In genomic region chr10:53420069-53420468, GRCm38 (mm10) we compare ENCODE assay signal across 22 mouse cellular contexts. TPM values are rescaled to one million over a fixed set of nuclear protein-coding genes. Genes with fewer than 3 reads are reported as not detected.
DNase-seq lines count a peak whose midpoint lies in the region; ATAC-seq and TF ChIP-seq lines count a peak whose summit lies in the region.
"Had no signal": no experiment of that assay in that cellular context is flagged by ENCODE, and none has a peak within 500 bp of the region (broad histone marks: within the 10 kb centered on the region; RNA-seq: fewer than 3 reads in every experiment).

No protein-coding gene starts in this region.

- 0 out of 2 replicates have a peak, but pooled peaks have one; percentile 29 for ATAC-seq in limb, embryonic 13.5 days (ENCODE audit: low FRiP score, low read depth)
- no peak for ATAC-seq in midbrain, embryonic 14.5 days (ENCODE audit: low FRiP score, low TSS enrichment)
- ATAC-seq: activated CD4-positive, CD25-positive, alpha-beta regulatory T cell, adult 4 months; forebrain, embryonic 13.5 days; forebrain, embryonic 15.5 days; Patski had no signal

- no peak overlapping the region for H3K9ac ChIP-seq in limb, embryonic 13.5 days
- no peak overlapping the region for H3K9ac ChIP-seq in midbrain, embryonic 14.5 days (replicated peaks; ENCODE audit: low read length)
- H3K9ac ChIP-seq: embryonic facial prominence, embryonic 12.5 days; forebrain, embryonic 13.5 days; forebrain, embryonic 15.5 days had no signal

- peaks cover 37% of the 10 kb centered on the region for H3K4me1 ChIP-seq in limb, embryonic 13.5 days
- H3K4me1 ChIP-seq in limb, embryonic 10.5 days = peaks cover 28% of the 10 kb centered on the region
- H3K4me1 ChIP-seq in midbrain, embryonic 14.5 days (ENCODE audit: control insufficient read depth, insufficient read depth, low read length) = no peaks in the 10 kb centered on the region
- H3K4me1 ChIP-seq: forebrain, embryonic 13.5 days; forebrain, embryonic 15.5 days had no signal

- intact Hi-C loops in gastrocnemius, adult 2 months (cut with DNase I) = no loop called here

- no peak for TF ChIP-seq CTCF in gastrocnemius, adult 2 months (IDR thresholded peaks at IDR 0.05)

- no peaks in the 10 kb centered on the region for H3K9me3 ChIP-seq in limb, embryonic 13.5 days
- H3K9me3 ChIP-seq in limb, embryonic 10.5 days (replicated peaks) = no peaks in the 10 kb centered on the region
- H3K9me3 ChIP-seq in midbrain, embryonic 14.5 days (ENCODE audit: control insufficient read depth, low read length) = no peaks in the 10 kb centered on the region
- H3K9me3 ChIP-seq: embryonic facial prominence, embryonic 10.5 days; embryonic facial prominence, embryonic 12.5 days; forebrain, embryonic 13.5 days; forebrain, embryonic 15.5 days; G1E had no signal

- no peak overlapping the region for H3K4me2 ChIP-seq in limb, embryonic 13.5 days (replicated peaks)
- no peak overlapping the region for H3K4me2 ChIP-seq in midbrain, embryonic 14.5 days (ENCODE audit: low read length)
- H3K4me2 ChIP-seq: embryonic facial prominence, embryonic 12.5 days; forebrain, embryonic 13.5 days; forebrain, embryonic 15.5 days had no signal

- H3K4me3 ChIP-seq in gastrocnemius, adult 2 months = no peak overlapping the region
- H3K4me3 ChIP-seq in limb, embryonic 13.5 days = no peak overlapping the region
- H3K4me3 ChIP-seq in limb, embryonic 10.5 days = no peak overlapping the region
- H3K4me3 ChIP-seq in midbrain, embryonic 14.5 days (replicated peaks; ENCODE audit: low read depth, low read length) = no peak overlapping the region
- H3K4me3 ChIP-seq: embryonic facial prominence, embryonic 10.5 days; embryonic facial prominence, embryonic 12.5 days; forebrain, embryonic 13.5 days; forebrain, embryonic 15.5 days had no signal

- peak overlapping the region; percentile 91 for H3K27ac ChIP-seq in gastrocnemius, adult 2 months
- H3K27ac ChIP-seq in limb, embryonic 13.5 days = no peak overlapping the region
- H3K27ac ChIP-seq in limb, embryonic 10.5 days = no peak overlapping the region
- H3K27ac ChIP-seq in midbrain, embryonic 14.5 days (replicated peaks; ENCODE audit: low read depth, low read length) = no peak overlapping the region
- H3K27ac ChIP-seq: embryonic facial prominence, embryonic 10.5 days; embryonic facial prominence, embryonic 12.5 days; forebrain, embryonic 13.5 days; forebrain, embryonic 15.5 days had no signal

- H3K36me3 ChIP-seq in limb, embryonic 13.5 days = no peaks in the 10 kb centered on the region
- H3K36me3 ChIP-seq in limb, embryonic 10.5 days = no peaks in the 10 kb centered on the region
- no peaks in the 10 kb centered on the region for H3K36me3 ChIP-seq in midbrain, embryonic 14.5 days (ENCODE audit: control insufficient read depth, insufficient read depth, low read length)
- H3K36me3 ChIP-seq: embryonic facial prominence, embryonic 10.5 days; embryonic facial prominence, embryonic 12.5 days; forebrain, embryonic 15.5 days; G1E had no signal

- no peaks in the 10 kb centered on the region for H3K27me3 ChIP-seq in limb, embryonic 13.5 days
- H3K27me3 ChIP-seq in limb, embryonic 10.5 days (ENCODE audit: low read depth, poor library complexity, severe bottlenecking) = no peaks in the 10 kb centered on the region
- H3K27me3 ChIP-seq in midbrain, embryonic 14.5 days (ENCODE audit: control insufficient read depth, insufficient read depth, low read length) = no peaks in the 10 kb centered on the region
- H3K27me3 ChIP-seq: CH12.LX; embryonic facial prominence, embryonic 12.5 days; forebrain, embryonic 13.5 days; forebrain, embryonic 15.5 days; Patski had no signal

- DNase-seq in gastrocnemius, adult 2 months = no peak
- no peak for DNase-seq in gastrocnemius, postnatal 4 days (ENCODE audit: low spot score in 2 of 2)
- no peak for DNase-seq in limb, embryonic 10.5 days (ENCODE audit: low spot score)
- DNase-seq in midbrain, embryonic 14.5 days = no peak
- DNase-seq: adrenal gland, adult 8-10 months; adrenal gland, postnatal 14 days; adrenal gland, postnatal 36 days; B cell, adult 2 months; cerebellum, adult 11-12 months; cerebellum, adult 2 months; cerebellum, adult 9-10 months; cerebellum, postnatal 10 days; cerebellum, postnatal 25 days had no signal

RNA-seq across cellular contexts. Expression of gene Cep85l, which starts 40.3 kb away (rescaled TPM):
- 10 to 100 TPM; 45.6 to 62.4 TPM for total RNA-seq in gastrocnemius, adult 2 months (2021)
- total RNA-seq in gastrocnemius, postnatal 4 days (2021) = 10 to 100 TPM; 35.9 to 43.5 TPM
- 7.6 and 8.5 TPM in 2 replicates for polyA plus RNA-seq in limb, embryonic 13.5 days (2015; fragmentation: Nextera tagmentation; extraction: Ambion mirVana)
- polyA plus RNA-seq in limb, embryonic 10.5 days (2016; fragmentation: Nextera tagmentation; extraction: Ambion mirVana) = 4.8 and 6.1 TPM in 2 replicates
- polyA plus RNA-seq in midbrain, embryonic 14.5 days (2014; fragmentation: Nextera tagmentation; extraction: Ambion mirVana) = 8.0 and 8.3 TPM in 2 replicates
- polyA plus RNA-seq: G1E had no signal
